ENCODE assay signal across 11 mouse cellular contexts in genomic region chr17:30607909-30608495, GRCm38 (mm10). TPM values are rescaled to one million over a fixed set of nuclear protein-coding genes. Genes with fewer than 3 reads are reported as not detected.
A peak's percentile ranks its signal among the peaks of the same experiment; 100 is the strongest.
DNase-seq lines count a peak whose midpoint lies in the region; ATAC-seq and TF ChIP-seq lines count a peak whose summit lies in the region.
"Had no signal": no experiment of that assay in that cellular context is flagged by ENCODE, and none has a peak within 500 bp of the region (broad histone marks: within the 10 kb centered on the region; RNA-seq: fewer than 3 reads in every experiment).

No protein-coding gene starts in this region.

- no peak overlapping the region for H3K9ac ChIP-seq in kidney, postnatal 0 days (ENCODE audit: low read depth, low read length)
- H3K9ac ChIP-seq in hindbrain, embryonic 13.5 days, result no peak overlapping the region
- H3K9ac ChIP-seq: neural tube, embryonic 15.5 days had no signal

- TF ChIP-seq CTCF in kidney, postnatal 0 days (IDR thresholded peaks at IDR 0.05; ENCODE audit: low read depth), result no peak
- TF ChIP-seq CTCF in small intestine, adult 2 months (IDR thresholded peaks at IDR 0.05; ENCODE audit: extremely low read depth, insufficient read length, insufficient replicate concordance, low read depth, low read length), result no peak

- H3K9me3 ChIP-seq in kidney, postnatal 0 days (replicated peaks; ENCODE audit: low read length), result no peaks in the 10 kb centered on the region
- H3K9me3 ChIP-seq in hindbrain, embryonic 13.5 days, result no peaks in the 10 kb centered on the region
- H3K9me3 ChIP-seq: neural tube, embryonic 15.5 days had no signal

- H3K27me3 ChIP-seq in kidney, postnatal 0 days (ENCODE audit: insufficient read depth, low read length), result no peaks in the 10 kb centered on the region
- H3K27me3 ChIP-seq in hindbrain, embryonic 13.5 days, result no peaks in the 10 kb centered on the region
- H3K27me3 ChIP-seq in small intestine, adult 2 months (ENCODE audit: control insufficient read depth, insufficient read depth, low read length), result no peaks in the 10 kb centered on the region
- H3K27me3 ChIP-seq: neural tube, embryonic 15.5 days had no signal

- no peak overlapping the region for H3K4me2 ChIP-seq in kidney, postnatal 0 days (ENCODE audit: low read length)
- H3K4me2 ChIP-seq in hindbrain, embryonic 13.5 days, result no peak overlapping the region
- H3K4me2 ChIP-seq: neural tube, embryonic 15.5 days had no signal

- peak; percentile 38 for DNase-seq in kidney, postnatal 0 days (ENCODE audit: low spot score)
- no peak for DNase-seq in kidney, adult 9 months
- peak; percentile 5 for DNase-seq in urinary bladder, postnatal 10 days (ENCODE audit: low spot score)
- DNase-seq in urinary bladder, adult 2 months (ENCODE audit: low spot score), result no peak
- no peak for DNase-seq in cerebellum, adult 9-11 months
- no peak for DNase-seq in urinary bladder, postnatal 25 days (ENCODE audit: low spot score)
- DNase-seq: right cerebral cortex, postnatal 25 days had no signal

- no peak overlapping the region for H3K4me3 ChIP-seq in kidney, postnatal 0 days (replicated peaks; ENCODE audit: low read depth, low read length)
- no peak overlapping the region for H3K4me3 ChIP-seq in hindbrain, embryonic 13.5 days
- H3K4me3 ChIP-seq in small intestine, adult 2 months (ENCODE audit: low read depth, low read length), result no peak overlapping the region
- H3K4me3 ChIP-seq: neural tube, embryonic 15.5 days had no signal

- H3K4me1 ChIP-seq in kidney, postnatal 0 days (replicated peaks; ENCODE audit: insufficient read depth, low read length), result peaks cover 24% of the 10 kb centered on the region
- peaks cover 37% of the 10 kb centered on the region for H3K4me1 ChIP-seq in hindbrain, embryonic 13.5 days (replicated peaks)
- H3K4me1 ChIP-seq in small intestine, adult 2 months (ENCODE audit: control insufficient read depth, insufficient read depth, insufficient read length, low read length), result peaks cover 26% of the 10 kb centered on the region; the same call in 1 of the 2 replicates

- WGBS in kidney, postnatal 0 days, result 53% methylated on average over 8 of the region's 8 CpGs
- 49% methylated on average over 8 of the region's 8 CpGs for whole genome bisulfite sequencing in hindbrain, embryonic 13.5 days
- WGBS in small intestine, adult 2 months, result 75% methylated on average over 8 of the region's 8 CpGs

- peak overlapping the region; percentile 48; the same call in 1 of the 2 replicates for H3K27ac ChIP-seq in kidney, postnatal 0 days
- H3K27ac ChIP-seq in hindbrain, embryonic 13.5 days, result 0 out of 2 replicates have a peak overlapping the region, but pooled peaks have one; percentile 12
- peak overlapping the region; percentile 88; the same call in 1 of the 2 replicates for H3K27ac ChIP-seq in small intestine, adult 2 months (ENCODE audit: insufficient read depth, low read depth, low read length)
- H3K27ac ChIP-seq: neural tube, embryonic 15.5 days; stomach, postnatal 0 days had no signal

- no peak for ATAC-seq in kidney, postnatal 0 days (replicated peaks; ENCODE audit: low FRiP score, low read depth)
- ATAC-seq in hindbrain, embryonic 13.5 days (ENCODE audit: low FRiP score), result no peak

- no peak for TF ChIP-seq POLR2A in small intestine, adult 2 months (IDR thresholded peaks at IDR 0.05; ENCODE audit: low read depth, low read length)

- H3K36me3 ChIP-seq in kidney, postnatal 0 days (ENCODE audit: insufficient read depth, low read length), result peaks cover under 1% of the 10 kb centered on the region; the same call in 1 of the 2 replicates
- peaks cover 3% of the 10 kb centered on the region for H3K36me3 ChIP-seq in hindbrain, embryonic 13.5 days
- H3K36me3 ChIP-seq in small intestine, adult 2 months (ENCODE audit: control insufficient read depth, insufficient read depth, low read length), result peaks cover 7% of the 10 kb centered on the region
- H3K36me3 ChIP-seq: neural tube, embryonic 15.5 days had no signal

RNA-seq across cellular contexts. Expression of gene Dnah8, which starts 16.2 kb away (rescaled TPM):
- polyA plus RNA-seq in kidney, postnatal 0 days (2015; fragmentation: Nextera tagmentation; extraction: Ambion mirVana), result 0.43 TPM in 2 replicates
- polyA plus RNA-seq in urinary bladder, adult 2 months (2012; rRNA removed), result 0.74 and 0.78 TPM in 2 replicates
- polyA plus RNA-seq in hindbrain, embryonic 13.5 days (2015; fragmentation: Nextera tagmentation; extraction: Ambion mirVana), result 1.3 and 1.9 TPM in 2 replicates
- polyA plus RNA-seq in small intestine, adult 2 months (2012; rRNA removed), result 2.9 and 10.7 TPM in 2 replicates

RNA-seq across cellular contexts. Expression of gene Glo1, which starts 18.7 kb away (rescaled TPM):
- 247 and 249 TPM in 2 replicates for polyA plus RNA-seq in kidney, postnatal 0 days (2015; fragmentation: Nextera tagmentation; extraction: Ambion mirVana)
- polyA plus RNA-seq in urinary bladder, adult 2 months (2012; rRNA removed), result 115 and 117 TPM in 2 replicates
- 153 and 172 TPM in 2 replicates for polyA plus RNA-seq in hindbrain, embryonic 13.5 days (2015; fragmentation: Nextera tagmentation; extraction: Ambion mirVana)
- 13.7 and 38.9 TPM in 2 replicates for polyA plus RNA-seq in small intestine, adult 2 months (2012; rRNA removed)

RNA-seq across cellular contexts. Expression of gene Btbd9, which starts 31.7 kb away (rescaled TPM):
- polyA plus RNA-seq in kidney, postnatal 0 days (2015; fragmentation: Nextera tagmentation; extraction: Ambion mirVana), result 41.1 and 51.4 TPM in 2 replicates
- 11.7 and 14.0 TPM in 2 replicates for polyA plus RNA-seq in urinary bladder, adult 2 months (2012; rRNA removed)
- 149 and 150 TPM in 2 replicates for polyA plus RNA-seq in hindbrain, embryonic 13.5 days (2015; fragmentation: Nextera tagmentation; extraction: Ambion mirVana)
- polyA plus RNA-seq in small intestine, adult 2 months (2012; rRNA removed), result 8.0 and 31.2 TPM in 2 replicates

Comparison
In these comparisons a context has a peak if more than half of its experiments do, and no peak if none do; other contexts are left out.
1. DNase-seq: peak in kidney, postnatal 0 days (single experiment) and urinary bladder, postnatal 10 days (single experiment); none in kidney, adult 9 months (single experiment), urinary bladder, adult 2 months (single experiment), cerebellum, adult 9-11 months (single experiment) and urinary bladder, postnatal 25 days (single experiment).
2. H3K27ac ChIP-seq: peak in every context shown above with its lines; median percentile 88 in small intestine, adult 2 months; 48 in kidney, postnatal 0 days; 12 in hindbrain, embryonic 13.5 days.